Mouse (Mus musculus) liver, adult 2 months (tissue): ENCODE results near the gene Lhx3.

Experiments used
- CTCF ChIP-seq: fragments of 200-500 bp; IDR thresholded peaks from 2 replicates; pipeline ENCODE4 v1.5.1; 2011; ENCODE audit warnings: low read depth, low read length, control low read depth
- POLR2A ChIP-seq: fragments of 200-500 bp; IDR thresholded peaks from 2 replicates; pipeline ENCODE4 v1.6.1; 2011; ENCODE audit warnings: low read length, control low read depth; ENCODE audit not compliant: insufficient read depth; ENCODE audit errors: extremely low read depth

DNA sequence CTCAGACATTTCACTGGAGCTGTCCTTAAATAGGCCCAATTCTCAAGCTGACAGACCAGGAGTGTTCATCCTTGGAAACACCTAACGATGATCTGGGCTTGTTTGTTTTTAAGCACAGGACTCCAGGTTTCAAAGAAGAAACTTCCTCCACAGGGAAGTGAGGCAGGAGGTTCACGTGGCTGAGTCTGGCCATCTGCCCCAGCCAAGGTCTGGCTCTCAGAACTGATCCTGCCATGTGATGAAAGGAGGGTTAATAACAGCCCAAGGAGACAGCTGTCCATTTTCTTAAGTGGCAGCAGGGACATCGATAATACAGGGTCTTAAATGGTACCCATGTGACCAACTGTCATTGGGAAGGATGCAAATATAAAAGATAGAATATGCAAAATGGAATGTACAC, 1.5 kb upstream of the Lhx3 start:
- no peak for TF ChIP-seq CTCF
- no peak for TF ChIP-seq POLR2A
